Mouse (Mus musculus) CD4-positive, CD25-positive, alpha-beta regulatory T cell, adult 2 months (primary cell): ENCODE results near the gene Gm30737.
"Not testable (repeated sequence)": the region's sequence is repeated elsewhere in the genome, so short reads cannot be mapped to it uniquely, and the experiment has no call there.

ENCODE experiments used
- DNase-seq: peaks from one replicate; pipeline ENCODE4 v3.0.0-alpha.2; 2012; ENCODE audit warnings: low read depth, low spot score

Gm30737 gene

DNA sequence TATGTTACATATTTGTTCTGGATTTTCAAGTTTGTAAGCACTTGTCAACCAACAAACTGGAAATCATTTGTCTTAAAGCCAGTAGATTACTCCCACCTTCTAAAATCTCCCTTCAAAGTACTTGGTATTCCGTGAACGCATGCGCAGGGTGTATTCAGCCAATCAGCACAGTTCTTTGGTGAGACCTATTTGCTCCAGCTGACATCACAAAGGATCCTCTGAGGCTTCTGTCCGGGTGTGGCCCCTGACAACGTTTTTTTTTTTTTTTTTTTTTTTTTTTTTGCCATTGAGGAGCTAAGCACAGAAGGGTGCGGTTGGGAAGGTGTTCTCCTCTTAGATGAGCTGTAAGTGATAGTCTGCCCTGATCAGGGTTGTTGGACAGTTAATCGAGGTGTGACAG, at the start of gene Gm30737:
Gm30737 (plus strand) TSS at position 301 of the 400 bp plus-strand sequence.
- DNase-seq: not testable (repeated sequence)
